Mouse (Mus musculus): ENCODE measurements around the gene Atxn1. TPM values are rescaled to one million over a fixed set of nuclear protein-coding genes. Genes with fewer than 3 reads are reported as not detected.

The Atxn1 gene
- total and polyA plus RNA-seq, 3 experiments: 0.39 to 1.1 TPM; not detected in 1

DNA sequence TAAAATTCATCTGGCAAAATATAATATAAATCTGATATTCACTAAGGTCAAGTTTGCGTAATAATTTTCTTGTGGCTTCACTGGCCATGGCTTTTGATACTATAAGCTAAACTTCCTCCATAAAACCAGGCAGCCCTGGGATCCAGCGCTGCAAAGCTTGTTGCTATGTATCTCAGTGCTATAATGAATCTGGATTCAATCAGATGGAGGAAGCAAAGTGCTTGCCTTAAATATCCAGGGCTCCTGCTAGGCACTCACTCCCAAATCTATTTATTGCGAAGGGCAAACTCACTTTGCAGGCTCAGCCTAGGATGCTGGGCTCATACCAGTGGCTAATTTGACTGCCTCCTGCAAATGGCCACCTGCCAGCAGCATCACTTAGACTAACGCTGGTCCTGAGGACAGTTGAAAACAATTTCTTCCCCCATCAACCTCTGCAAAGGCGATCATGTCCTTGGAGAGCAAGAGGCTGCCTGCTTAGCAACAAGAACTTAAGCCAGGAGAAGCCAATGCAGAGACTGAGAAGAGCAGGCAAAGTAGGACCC lies 122.2 kb downstream of the Atxn1 start:
- Histone ChIP-seq H3K9me3 (replicated peaks; ENCODE audit: insufficient read depth, low read length) (no peaks in the 10 kb centered on the region), H3K27ac (ENCODE audit: control insufficient read depth, low read depth, low read length) (no peak overlapping the region), H3K4me3 (ENCODE audit: control insufficient read depth in 1 of 2, insufficient read depth in 1 of 2, low read depth in 2 of 2, low read length in 2 of 2) (no peak overlapping the region), H3K9ac (ENCODE audit: control insufficient read depth, low read depth, low read length, poor library complexity, severe bottlenecking) (no peak overlapping the region), H3K27me3 (ENCODE audit: control insufficient read depth in 1 of 2, insufficient read depth in 2 of 2, low read length in 2 of 2) (no peaks in the 10 kb centered on the region), H3K36me3 (ENCODE audit: control insufficient read depth in 1 of 2, insufficient read depth in 2 of 2, low read length in 2 of 2) (no peaks in the 10 kb centered on the region), H3K79me2 (ENCODE audit: control insufficient read depth, insufficient read depth, low read length, poor library complexity) (no peaks in the 10 kb centered on the region), H3K4me1 (ENCODE audit: control insufficient read depth in 1 of 2, insufficient read depth in 2 of 2, low read length in 2 of 2) (no peaks in the 10 kb centered on the region)
- TF ChIP-seq ZNF384 (IDR thresholded peaks at IDR 0.05; ENCODE audit: low read depth, low read length): no peak
- DNase-seq (ENCODE audit: low read depth, low spot score): no peak

GRCm38 (mm10) chr13:45839901-45840300 lies 124.9 kb downstream of the Atxn1 start:
- no peaks in the 10 kb centered on the region for H3K79me2 ChIP-seq (ENCODE audit: control insufficient read depth, insufficient read depth, low read length, poor library complexity)
- H3K27me3 ChIP-seq (ENCODE audit: control insufficient read depth in 1 of 2, insufficient read depth in 2 of 2, low read length in 2 of 2): no peaks in the 10 kb centered on the region
- no peak overlapping the region for H3K27ac ChIP-seq (ENCODE audit: control insufficient read depth, low read depth, low read length)
- H3K4me3 ChIP-seq (ENCODE audit: control insufficient read depth in 1 of 2, insufficient read depth in 1 of 2, low read depth in 2 of 2, low read length in 2 of 2): no peak overlapping the region
- DNase-seq (ENCODE audit: low read depth, low spot score): no peak
- no peaks in the 10 kb centered on the region for H3K9me3 ChIP-seq (replicated peaks; ENCODE audit: insufficient read depth, low read length)
- no peaks in the 10 kb centered on the region for H3K36me3 ChIP-seq (ENCODE audit: control insufficient read depth in 1 of 2, insufficient read depth in 2 of 2, low read length in 2 of 2)
- TF ChIP-seq MAZ (IDR thresholded peaks at IDR 0.05; ENCODE audit: low read depth, low read length): no peak
- no peaks in the 10 kb centered on the region for H3K4me1 ChIP-seq (ENCODE audit: control insufficient read depth in 1 of 2, insufficient read depth in 2 of 2, low read length in 2 of 2)
- H3K9ac ChIP-seq (ENCODE audit: control insufficient read depth, low read depth, low read length, poor library complexity, severe bottlenecking): no peak overlapping the region

DNA sequence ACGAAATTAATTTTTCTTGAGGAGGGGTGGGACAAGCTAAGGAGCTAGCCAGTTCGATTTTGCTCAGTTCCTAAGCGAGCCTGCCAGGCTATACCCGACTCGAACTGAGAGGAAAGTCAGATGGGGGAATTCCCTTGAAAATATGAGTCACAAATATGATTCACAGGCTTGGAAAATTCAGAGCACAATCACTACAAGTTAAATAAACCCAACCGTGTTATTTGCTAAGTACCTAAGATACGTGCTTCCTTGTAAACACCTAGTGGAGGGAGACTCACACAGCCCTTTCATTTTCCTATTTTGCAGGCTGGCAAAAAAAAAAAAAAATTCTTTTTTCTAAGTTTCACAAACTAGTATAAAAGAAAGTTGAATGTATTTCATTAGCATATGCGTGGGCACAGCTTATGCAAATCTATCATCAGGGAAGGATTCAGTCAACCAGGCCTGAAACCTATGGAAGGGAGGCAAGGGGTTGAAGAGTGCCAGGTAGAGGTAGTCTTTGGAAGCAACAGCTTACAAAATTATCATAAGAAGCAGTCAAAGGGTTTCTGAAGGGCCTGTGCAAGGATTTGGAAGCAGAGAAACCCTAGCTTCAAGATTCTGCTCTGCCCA lies 127.1 kb downstream of the Atxn1 start:
- no peaks in the 10 kb centered on the region for H3K4me1 ChIP-seq (ENCODE audit: control insufficient read depth in 1 of 2, insufficient read depth in 2 of 2, low read length in 2 of 2)
- no peak for DNase-seq (ENCODE audit: low read depth, low spot score)

GRCm38 (mm10) chr13:45836377-45837054 lies 128.3 kb downstream of the Atxn1 start:
- H3K79me2 ChIP-seq (ENCODE audit: control insufficient read depth, insufficient read depth, low read length, poor library complexity): no peaks in the 10 kb centered on the region
- no peak overlapping the region for H3K4me3 ChIP-seq (ENCODE audit: control insufficient read depth in 1 of 2, insufficient read depth in 1 of 2, low read depth in 2 of 2, low read length in 2 of 2)
- H3K36me3 ChIP-seq (ENCODE audit: control insufficient read depth in 1 of 2, insufficient read depth in 2 of 2, low read length in 2 of 2): no peaks in the 10 kb centered on the region
- no peaks in the 10 kb centered on the region for H3K9me3 ChIP-seq (replicated peaks; ENCODE audit: insufficient read depth, low read length)
- TF ChIP-seq ELF1 (IDR thresholded peaks at IDR 0.05; ENCODE audit: low read depth, low read length): no peak
- no peak for TF ChIP-seq POLR2AphosphoS5 (IDR thresholded peaks at IDR 0.05; ENCODE audit: borderline replicate concordance, low read depth, low read length)
- no peak for TF ChIP-seq TAL1 (IDR thresholded peaks at IDR 0.05; ENCODE audit: low read length)
- no peak for TF ChIP-seq TCF12 (IDR thresholded peaks at IDR 0.05; ENCODE audit: low read depth, low read length)
- no peak for TF ChIP-seq MAFK (IDR thresholded peaks at IDR 0.05; ENCODE audit: borderline replicate concordance, low read depth, low read length)
- TF ChIP-seq E2F4 (IDR thresholded peaks at IDR 0.05; ENCODE audit: borderline replicate concordance, low read depth, low read length): no peak
- no peaks in the 10 kb centered on the region for H3K27me3 ChIP-seq (ENCODE audit: control insufficient read depth in 1 of 2, insufficient read depth in 2 of 2, low read length in 2 of 2)
- no peak overlapping the region for H3K27ac ChIP-seq (ENCODE audit: control insufficient read depth, low read depth, low read length)
- H3K4me1 ChIP-seq (ENCODE audit: control insufficient read depth in 1 of 2, insufficient read depth in 2 of 2, low read length in 2 of 2): no peaks in the 10 kb centered on the region
- H3K9ac ChIP-seq (ENCODE audit: control insufficient read depth, low read depth, low read length, poor library complexity, severe bottlenecking): no peak overlapping the region
- no peak for DNase-seq (ENCODE audit: low read depth, low spot score)

More for the DNA sequence above, 127.1 kb downstream of the Atxn1 start:
- no peak overlapping the region for H3K9ac ChIP-seq (ENCODE audit: control insufficient read depth, low read depth, low read length, poor library complexity, severe bottlenecking)
- H3K36me3 ChIP-seq (ENCODE audit: control insufficient read depth in 1 of 2, insufficient read depth in 2 of 2, low read length in 2 of 2): no peaks in the 10 kb centered on the region
- H3K79me2 ChIP-seq (ENCODE audit: control insufficient read depth, insufficient read depth, low read length, poor library complexity): no peaks in the 10 kb centered on the region
- H3K9me3 ChIP-seq (replicated peaks; ENCODE audit: insufficient read depth, low read length): no peaks in the 10 kb centered on the region
- no peaks in the 10 kb centered on the region for H3K27me3 ChIP-seq (ENCODE audit: control insufficient read depth in 1 of 2, insufficient read depth in 2 of 2, low read length in 2 of 2)
- H3K4me3 ChIP-seq (ENCODE audit: control insufficient read depth in 1 of 2, insufficient read depth in 1 of 2, low read depth in 2 of 2, low read length in 2 of 2): no peak overlapping the region
- H3K27ac ChIP-seq (ENCODE audit: control insufficient read depth, low read depth, low read length): no peak overlapping the region
- TF ChIP-seq UBTF (IDR thresholded peaks at IDR 0.05; ENCODE audit: borderline replicate concordance, insufficient read depth, low read depth, low read length) (no peak), POLR2A (IDR thresholded peaks at IDR 0.05; ENCODE audit: control insufficient read depth in 1 of 2, insufficient read depth in 1 of 2, low read depth in 1 of 2, low read length in 2 of 2, poor library complexity in 1 of 2) (no peak), EP300 (IDR thresholded peaks at IDR 0.05; ENCODE audit: low read depth in 1 of 2, low read length in 2 of 2) (no peak), USF2 (IDR thresholded peaks at IDR 0.05; ENCODE audit: borderline replicate concordance in 1 of 2, insufficient read depth in 1 of 2, low read depth in 1 of 2, low read length in 2 of 2) (no peak), CHD2 (IDR thresholded peaks at IDR 0.05; ENCODE audit: low read length) (no peak), MEF2A (IDR thresholded peaks at IDR 0.05; ENCODE audit: extremely low read depth, insufficient replicate concordance, low read depth, low read length, poor library complexity, severe bottlenecking) (no peak), RAD21 (IDR thresholded peaks at IDR 0.05; ENCODE audit: low read depth, low read length) (no peak), CHD1 (IDR thresholded peaks at IDR 0.05; ENCODE audit: low read depth, low read length) (no peak), MAFK (IDR thresholded peaks at IDR 0.05; ENCODE audit: borderline replicate concordance, low read depth, low read length) (no peak)
